Mouse (Mus musculus) right cerebral cortex, adult 2 months (tissue): Measurements from ENCODE around the gene Vmn1r94.
"Not testable (repeated sequence)": the region's sequence is repeated elsewhere in the genome, so short reads cannot be mapped to it uniquely, and the experiment has no call there.

Experiments
- DNase-seq, 2 experiments: peaks; one replicate each; pipeline ENCODE4 v3.0.0; 2021 to 2022; ENCODE audit warnings: low spot score in 2 of 2

Gene Vmn1r94

DNA sequence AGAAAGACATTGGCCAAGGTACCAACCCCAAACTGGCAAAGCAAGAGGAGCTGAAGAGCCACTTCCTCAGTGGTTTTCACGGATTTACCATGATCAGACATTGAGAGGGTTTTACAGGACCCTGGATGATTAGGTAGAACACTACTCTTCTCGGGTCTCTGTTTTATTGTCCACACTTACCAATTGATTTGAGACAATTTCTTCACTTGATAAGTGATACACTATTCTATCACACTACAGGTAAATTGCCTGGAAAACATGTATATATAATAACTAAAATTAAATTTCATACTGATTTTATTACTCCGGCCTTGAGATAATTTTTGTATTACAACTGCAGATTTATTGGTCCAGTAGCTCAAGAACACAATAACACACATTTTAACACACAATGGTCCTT, at the start of gene Vmn1r94:
Gene Vmn1r94, minus strand, starts transcription at position 101 of the 400 bp plus-strand sequence.
- not testable (repeated sequence) for DNase-seq

DNA sequence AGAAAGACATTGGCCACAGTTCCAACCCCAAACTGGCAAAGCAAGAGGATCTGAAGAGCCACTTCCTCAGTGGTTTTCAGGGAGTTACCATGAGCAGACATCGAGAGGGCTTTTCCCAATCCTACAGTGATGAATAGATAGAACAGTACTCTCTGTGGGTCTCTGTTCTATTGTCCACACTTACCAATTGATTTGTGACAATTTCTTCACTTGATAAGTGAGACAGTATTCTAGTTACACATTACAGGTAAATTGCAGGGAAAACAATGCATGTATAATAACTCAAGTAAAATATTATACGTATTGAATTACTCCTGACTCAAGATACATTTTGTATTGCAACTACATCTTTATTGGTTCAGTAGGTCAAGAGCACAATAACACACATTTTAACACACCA, 37.3 kb upstream of the Vmn1r94 start, which contains the start of gene Gm6164:
Gene Gm6164, minus strand, starts transcription at position 101 of the 400 bp plus-strand sequence.
- DNase-seq: not testable (repeated sequence)

DNA sequence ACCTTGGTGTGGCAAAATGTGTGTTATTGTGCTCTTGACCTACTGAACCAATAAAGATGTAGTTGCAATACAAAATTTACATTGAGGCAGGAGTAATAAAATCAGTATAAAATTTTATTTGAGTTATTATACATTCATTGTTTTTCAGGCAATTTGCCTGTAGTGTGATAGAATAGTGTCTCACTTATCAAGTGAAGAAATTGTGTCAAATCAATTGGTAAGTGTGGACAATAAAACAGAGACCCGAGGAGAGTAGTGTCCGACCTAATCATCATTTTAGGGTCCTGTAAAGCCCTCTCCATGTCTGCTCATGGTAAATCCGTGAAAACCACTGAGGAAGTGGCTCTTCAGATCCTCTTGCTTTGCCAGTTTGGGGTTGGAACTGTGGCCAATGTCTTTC, 25.2 kb upstream of the Vmn1r94 start, which contains the start of gene Vmn1r95:
Gene Vmn1r95, plus strand, starts transcription at position 301 of the 400 bp plus-strand sequence.
- DNase-seq: not testable (repeated sequence)

DNA sequence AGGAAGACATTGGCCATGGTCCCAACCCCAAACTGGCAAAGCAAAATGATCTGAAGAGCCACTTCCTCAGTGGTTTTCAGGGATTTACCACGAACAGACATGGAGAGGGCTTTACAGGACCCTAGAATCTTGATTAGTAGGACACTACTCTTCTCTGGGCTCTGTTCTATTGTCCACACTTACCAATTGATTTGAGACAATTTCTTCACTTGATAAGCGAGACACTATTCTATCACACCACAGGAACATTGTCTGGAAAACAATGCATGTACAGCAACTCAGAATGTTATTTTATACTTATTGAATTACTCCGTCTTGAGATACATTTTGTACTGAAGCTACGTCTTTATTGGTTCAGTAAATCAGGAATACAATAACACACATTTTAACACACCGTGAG, 29.2 kb downstream of the Vmn1r94 start, which contains the start of gene Vmn1r93:
Gene Vmn1r93, minus strand, starts transcription at position 101 of the 400 bp plus-strand sequence.
- not testable (repeated sequence) for DNase-seq

DNA sequence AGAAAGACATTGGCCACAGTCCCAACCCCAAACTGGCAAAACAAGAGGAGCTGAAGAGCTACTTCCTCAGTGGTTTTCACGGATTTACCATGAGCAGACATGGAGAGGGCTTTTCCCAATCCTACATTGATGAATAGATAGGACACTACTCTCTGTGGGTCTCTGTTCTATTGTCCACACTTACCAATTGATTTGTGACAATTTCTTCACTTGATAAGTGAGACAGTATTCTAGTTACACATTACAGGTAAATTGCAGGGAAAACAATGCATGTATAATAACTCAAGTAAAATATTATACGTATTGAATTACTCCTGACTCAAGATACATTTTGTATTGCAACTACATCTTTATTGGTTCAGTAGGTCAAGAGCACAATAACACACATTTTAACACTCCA, 45.7 kb downstream of the Vmn1r94 start, which contains the start of gene Gm16442:
Gene Gm16442, minus strand, starts transcription at position 101 of the 400 bp plus-strand sequence.
- not testable (repeated sequence) for DNase-seq
